Mouse (Mus musculus): ENCODE measurements around the gene 5730596B20Rik.

5730596B20Rik gene

GRCm38 (mm10) chr6:52174968-52175751 lies 2.1 kb upstream of the 5730596B20Rik start:
- intact Hi-C loops (cut with DNase I) = loop anchor here (2.0 kb wide), 1 partner anchor 16 kb away; the partner anchor contains the start of gene Hoxa4

GRCm38 (mm10) chr6:52175864-52176263 lies 1.4 kb upstream of the 5730596B20Rik start:
- intact Hi-C loops (cut with DNase I) = loop anchor here (2.0 kb wide), 1 partner anchor 15 kb away; the partner anchor contains the start of gene Hoxa4

- intact Hi-C loops (cut with DNase I) = no loop called here
Observed at GRCm38 (mm10) chr6:52176391-52176790, 907 bp upstream of the 5730596B20Rik start.

GRCm38 (mm10) chr6:52177806-52178205 lies 508 bp downstream of the 5730596B20Rik start:
- intact Hi-C loops (cut with DNase I) = no loop called here

GRCm38 (mm10) chr6:52178918-52179665 lies 1.8 kb downstream of the 5730596B20Rik start:
- intact Hi-C loops (cut with DNase I) = no loop called here

GRCm38 (mm10) chr6:52179690-52180089 lies 2.4 kb downstream of the 5730596B20Rik start:
- intact Hi-C loops (cut with DNase I) = no loop called here

GRCm38 (mm10) chr6:52180213-52180710 lies 3.0 kb downstream of the 5730596B20Rik start:
- intact Hi-C loops (cut with DNase I) = no loop called here

GRCm38 (mm10) chr6:52180726-52181125 lies 3.4 kb downstream of the 5730596B20Rik start:
- intact Hi-C loops (cut with DNase I) = no loop called here

GRCm38 (mm10) chr6:52182030-52182429 lies 4.7 kb downstream of the 5730596B20Rik start:
- intact Hi-C loops (cut with DNase I) = no loop called here

- intact Hi-C loops (cut with DNase I) = no loop called here
Observed at GRCm38 (mm10) chr6:52182793-52183192, 5.5 kb downstream of the 5730596B20Rik start.

- intact Hi-C loops (cut with DNase I) = no loop called here
Observed at GRCm38 (mm10) chr6:52183311-52184080, 6.2 kb downstream of the 5730596B20Rik start.

GRCm38 (mm10) chr6:52184668-52185067 lies 7.4 kb downstream of the 5730596B20Rik start:
- intact Hi-C loops (cut with DNase I) = no loop called here

GRCm38 (mm10) chr6:52185222-52185621 lies 7.9 kb downstream of the 5730596B20Rik start:
- intact Hi-C loops (cut with DNase I) = no loop called here

- intact Hi-C loops (cut with DNase I) = no loop called here
Observed at GRCm38 (mm10) chr6:52185834-52186233, 8.5 kb downstream of the 5730596B20Rik start.

- intact Hi-C loops (cut with DNase I) = no loop called here
Observed at GRCm38 (mm10) chr6:52186500-52186899, 9.2 kb downstream of the 5730596B20Rik start.

- intact Hi-C loops (cut with DNase I) = no loop called here
Observed at GRCm38 (mm10) chr6:52189172-52189591, 11.9 kb downstream of the 5730596B20Rik start.

- intact Hi-C loops (cut with DNase I) = loop anchor here (2.0 kb wide), 1 partner anchor 15 kb away; no protein-coding TSS in a partner anchor
Observed at GRCm38 (mm10) chr6:52189909-52190308, 12.6 kb downstream of the 5730596B20Rik start.

GRCm38 (mm10) chr6:52190410-52190809 lies 13.1 kb downstream of the 5730596B20Rik start:
- intact Hi-C loops (cut with DNase I) = loop anchor here (2.0 kb wide), 1 partner anchor 16 kb away; no protein-coding TSS in a partner anchor

- intact Hi-C loops (cut with DNase I) = loop anchor here (2.0 kb wide), 1 partner anchor 16 kb away; no protein-coding TSS in a partner anchor
Observed at GRCm38 (mm10) chr6:52190906-52191810, 13.9 kb downstream of the 5730596B20Rik start, which contains the start of gene Hoxa4. TSS of gene Hoxa4 (minus strand) at chr6:52191753.
